Mouse (Mus musculus) liver, postnatal 0 days (tissue): Measurements from ENCODE around the gene Gstm6. TPM values are rescaled to one million over a fixed set of nuclear protein-coding genes. Genes with fewer than 3 reads are reported as not detected.
"Not testable (repeated sequence)": the region's sequence is repeated elsewhere in the genome, so short reads cannot be mapped to it uniquely, and the experiment has no call there.

Experiments used
- ATAC-seq: fragments of 200-750 bp; cut with Nextera tagmentation; 2 replicates; pipeline ENCODE4 v1.8.0; 2017; ENCODE audit warnings: mild to moderate bottlenecking, moderate library complexity
- DNase-seq: peaks from one replicate; pipeline ENCODE4 v3.0.0-alpha.2; 2016
- H3K27ac ChIP-seq: fragments of 300-500 bp; sonication (generic); 2 replicates; pipeline ENCODE4 v1.5.1; 2014; ENCODE audit warnings: antibody characterized with exemption, moderate library complexity, mild to moderate bottlenecking, low read depth
- H3K27me3 ChIP-seq: fragments of 300-500 bp; sonication (generic); 2 replicates; pipeline ENCODE4 v1.6.1; 2014; ENCODE audit warnings: low read length, control low read depth, mixed read lengths; ENCODE audit not compliant: insufficient read depth
- H3K36me3 ChIP-seq: fragments of 300-500 bp; sonication (generic); replicated peaks from 2 replicates; pipeline ENCODE4 v1.6.1; 2014; ENCODE audit warnings: mild to moderate bottlenecking, control low read depth, low read length, moderate library complexity, mixed read lengths; ENCODE audit not compliant: insufficient read depth
- H3K4me1 ChIP-seq: fragments of 300-500 bp; sonication (generic); 2 replicates; pipeline ENCODE4 v1.6.1; 2014; ENCODE audit warnings: antibody characterized with exemption, mild to moderate bottlenecking, control low read depth; ENCODE audit not compliant: insufficient read depth
- H3K4me2 ChIP-seq: fragments of 300-500 bp; sonication (generic); 2 replicates; pipeline ENCODE4 v1.6.1; 2014; ENCODE audit warnings: low read depth, mild to moderate bottlenecking, low read length, moderate library complexity, mixed read lengths
- H3K4me3 ChIP-seq: fragments of 300-500 bp; sonication (generic); 2 replicates; pipeline ENCODE4 v1.5.1; 2014; ENCODE audit warnings: low read depth, low read length
- H3K9ac ChIP-seq: fragments of 300-500 bp; sonication (generic); replicated peaks from 2 replicates; pipeline ENCODE4 v1.6.1; 2014; ENCODE audit warnings: mild to moderate bottlenecking, moderate library complexity
- H3K9me3 ChIP-seq: fragments of 300-500 bp; sonication (generic); 2 replicates; pipeline ENCODE4 v1.6.1; 2016; ENCODE audit warnings: mild to moderate bottlenecking, control low read depth, low read length, mixed read lengths
- CTCF ChIP-seq: sonication (generic); IDR thresholded peaks from 2 replicates; pipeline ENCODE4 v1.5.1; 2016; ENCODE audit warnings: antibody characterized with exemption, low read depth
- EP300 ChIP-seq: IDR thresholded peaks from 2 replicates; pipeline ENCODE4 v1.6.1; 2016; ENCODE audit warnings: antibody characterized with exemption, low read depth, mild to moderate bottlenecking
- WGBS: fragments of 180-500 bp; shearing (Covaris S2); extraction: QIAGEN DNeasy Blood & Tissue Kit; methylation state at CpG from one replicate; pipeline ENCODE4 v1.1.7; 2014; ENCODE audit not compliant: insufficient replicate concordance; 5-methylcytosine and 5-hydroxymethylcytosine counted together
- polyA plus RNA-seq: library from polyadenylated mRNA; unstranded; fragments of >200 nt; fragmentation: Nextera tagmentation; extraction: Ambion mirVana; gene quantifications from 2 replicates; pipeline ENCODE4 v1.2.1, GENCODE M21; 2015

Gene Gstm6
- polyA plus RNA-seq, 1 experiment from 2014 or later = 18.0 TPM

- H3K4me1 ChIP-seq = no peaks in the 10 kb centered on the region; the same call in 1 of the 2 replicates
- no peak overlapping the region for H3K9ac ChIP-seq
- 36% methylated on average over 6 of the region's 6 CpGs for WGBS
- H3K27me3 ChIP-seq = 0 out of 2 replicates have a peak, but pooled peaks cover 4% of the 10 kb centered on the region
- TF ChIP-seq EP300 = no peak
- TF ChIP-seq CTCF = no peak
- H3K27ac ChIP-seq = no peak overlapping the region
- no peak for DNase-seq
- no peak for ATAC-seq
- no peak overlapping the region for H3K4me3 ChIP-seq
- H3K4me2 ChIP-seq = no peak overlapping the region
- H3K36me3 ChIP-seq = no peaks in the 10 kb centered on the region
- no peaks in the 10 kb centered on the region for H3K9me3 ChIP-seq
Observed at GRCm38 (mm10) chr3:107905942-107906341, 37.6 kb downstream of the Gstm6 start.

- peaks cover 5% of the 10 kb centered on the region for H3K4me1 ChIP-seq
- H3K27me3 ChIP-seq = 0 out of 2 replicates have a peak, but pooled peaks cover 4% of the 10 kb centered on the region
- no peak for DNase-seq
- H3K9me3 ChIP-seq = no peaks in the 10 kb centered on the region
- 0 out of 2 replicates have a peak, but pooled peaks cover 3% of the 10 kb centered on the region for H3K36me3 ChIP-seq
- TF ChIP-seq CTCF (no peak), EP300 (no peak)
- H3K9ac ChIP-seq = no peak overlapping the region
- no peak overlapping the region for H3K4me3 ChIP-seq
- 67% methylated on average over 11 of the region's 11 CpGs for WGBS
- no peak for ATAC-seq
- no peak overlapping the region for H3K4me2 ChIP-seq
- H3K27ac ChIP-seq = no peak overlapping the region
Observed at GRCm38 (mm10) chr3:107900955-107901673, 42.4 kb downstream of the Gstm6 start.

- H3K4me1 ChIP-seq = peaks cover 15% of the 10 kb centered on the region
- H3K4me2 ChIP-seq = no peak overlapping the region
- 0 out of 2 replicates have a peak, but pooled peaks cover 3% of the 10 kb centered on the region for H3K36me3 ChIP-seq
- ATAC-seq (no peak), DNase-seq (no peak)
- H3K27ac ChIP-seq = no peak overlapping the region
- H3K4me3 ChIP-seq = no peak overlapping the region
- no peak overlapping the region for H3K9ac ChIP-seq
- TF ChIP-seq EP300 = no peak
- TF ChIP-seq CTCF = no peak
- H3K27me3 ChIP-seq = no peaks in the 10 kb centered on the region
- no peaks in the 10 kb centered on the region for H3K9me3 ChIP-seq
- WGBS = 89% methylated on average over 13 of the region's 13 CpGs
Observed at GRCm38 (mm10) chr3:107898691-107899090, 44.9 kb downstream of the Gstm6 start.

GRCm38 (mm10) chr3:107895720-107896569 lies 47.6 kb downstream of the Gstm6 start, which contains the start of gene Gstm5:
Gstm5 (plus strand) TSS chr3:107895821.
- TF ChIP-seq EP300 (peak; percentile 92), CTCF (no peak)
- Histone ChIP-seq H3K27me3 (no peaks in the 10 kb centered on the region), H3K4me3 (peak within 1 kb of the TSS; percentile 75), H3K27ac (peak within 1 kb of the TSS; percentile 87), H3K9ac (peak within 1 kb of the TSS; percentile 90), H3K4me1 (peaks cover 15% of the 10 kb centered on the region), H3K9me3 (no peaks in the 10 kb centered on the region), H3K36me3 (0 out of 2 replicates have a peak, but pooled peaks cover 3% of the 10 kb centered on the region), H3K4me2 (peak within 1 kb of the TSS; percentile 99)
- DNase-seq (peak; percentile 89), ATAC-seq (peak; percentile 96)
- WGBS = 4% methylated on average over 40 of the region's 40 CpGs

GRCm38 (mm10) chr3:107895194-107895719 lies 48.3 kb downstream of the Gstm6 start:
- 8% methylated on average over 6 of the region's 6 CpGs for WGBS
- Histone ChIP-seq H3K27me3 (no peaks in the 10 kb centered on the region), H3K36me3 (0 out of 2 replicates have a peak, but pooled peaks cover 3% of the 10 kb centered on the region), H3K27ac (peak overlapping the region; percentile 87; the same call in 1 of the 2 replicates), H3K4me2 (peak overlapping the region; percentile 99), H3K9ac (peak overlapping the region; percentile 90), H3K4me3 (peak overlapping the region; percentile 75), H3K9me3 (no peaks in the 10 kb centered on the region), H3K4me1 (peaks cover 15% of the 10 kb centered on the region)
- no peak for DNase-seq
- TF ChIP-seq CTCF = no peak
- TF ChIP-seq EP300 = no peak
- ATAC-seq = peak; percentile 43

- 77% methylated on average over 2 of the region's 2 CpGs for WGBS
- not testable (repeated sequence) for H3K27me3 ChIP-seq, ATAC-seq
Observed at GRCm38 (mm10) chr3:107889236-107889635, 54.3 kb downstream of the Gstm6 start.

More at GRCm38 (mm10) chr3:107889236-107889635, 54.3 kb downstream of the Gstm6 start:
- DNase-seq, H3K4me1 ChIP-seq, H3K4me2 ChIP-seq, H3K9ac ChIP-seq, H3K4me3 ChIP-seq, H3K27ac ChIP-seq, H3K9me3 ChIP-seq, H3K36me3 ChIP-seq: not testable (repeated sequence)

Other genes with a start within 250 kb of the Gstm6 start
- gene Ahcyl1, start 247.2 kb downstream of the Gstm6 start, polyA plus RNA-seq = 18.1 and 19.8 TPM in 2 replicates
- 6.6 and 7.2 TPM in 2 replicates for gene Csf1, start 183.3 kb downstream of the Gstm6 start, polyA plus RNA-seq
- gene Eps8l3, start 66.5 kb downstream of the Gstm6 start, polyA plus RNA-seq = not detected in 2 replicates
- 126 and 134 TPM in 2 replicates for gene Gstm5, start 47.9 kb downstream of the Gstm6 start, polyA plus RNA-seq
- gene Gstm7, start 11.9 kb downstream of the Gstm6 start, polyA plus RNA-seq = 39.2 and 42.2 TPM in 2 replicates
- 1.9 and 2.0 TPM in 2 replicates for gene Gstm3, start 25.5 kb upstream of the Gstm6 start, polyA plus RNA-seq
- gene Gstm2, start 42.7 kb upstream of the Gstm6 start, polyA plus RNA-seq = 11.7 TPM in 2 replicates
- gene Gstm1, start 74.2 kb upstream of the Gstm6 start, polyA plus RNA-seq = 188 and 211 TPM in 2 replicates
- gene Gstm4, start 101.1 kb upstream of the Gstm6 start, polyA plus RNA-seq = 12.9 and 13.5 TPM in 2 replicates
- 17.3 and 23.0 TPM in 2 replicates for gene Ampd2, start 142.9 kb upstream of the Gstm6 start, polyA plus RNA-seq
- gene Gnat2, start 149.0 kb upstream of the Gstm6 start, polyA plus RNA-seq = 1.6 and 1.7 TPM in 2 replicates
- gene Gnai3, start 202.4 kb upstream of the Gstm6 start, polyA plus RNA-seq = 41.9 and 49.1 TPM in 2 replicates
- not detected in 2 replicates for gene Gpr61, start 211.1 kb upstream of the Gstm6 start, polyA plus RNA-seq
- gene Amigo1, start 242.6 kb upstream of the Gstm6 start, polyA plus RNA-seq = 1.2 and 1.5 TPM in 2 replicates